ENCODE assay signal across 9 mouse cellular contexts in genomic region chr5:140411339-140411738, GRCm38 (mm10). TPM values are rescaled to one million over a fixed set of nuclear protein-coding genes. Genes with fewer than 3 reads are reported as not detected.
A peak's percentile ranks its signal among the peaks of the same experiment; 100 is the strongest.
DNase-seq lines count a peak whose midpoint lies in the region; ATAC-seq lines count a peak whose summit lies in the region.
"Had no signal": no experiment of that assay in that cellular context is flagged by ENCODE, and none has a peak within 500 bp of the region (broad histone marks: within the 10 kb centered on the region; RNA-seq: fewer than 3 reads in every experiment).

No protein-coding gene starts in this region.

- peak; percentile 58 for DNase-seq in hindbrain, embryonic 11.5 days (ENCODE audit: low spot score)
- DNase-seq in MEL-GATA-1-ER (ENCODE audit: extremely low read depth, low read depth): peak; percentile 69
- DNase-seq in cerebellum, postnatal 25 days: peak; percentile 47 to 71
- peak; percentile 65 to 76 for DNase-seq in heart, postnatal 14 days
- peak; percentile 38 to 48 for DNase-seq in left cerebral cortex, postnatal 25 days (ENCODE audit: low spot score in 2 of 2)
- peak; percentile 20 to 50 for DNase-seq in monocyte, adult 2 months (ENCODE audit: low read depth in 1 of 2, low spot score in 2 of 2)
- DNase-seq in thymus, postnatal 14 days: peak; percentile 73

- 37% methylated on average over 8 of the region's 8 CpGs for WGBS in hindbrain, embryonic 11.5 days
- WGBS in hindbrain, embryonic 12.5 days: 39% methylated on average over 8 of the region's 8 CpGs

- no peaks in the 10 kb centered on the region for H3K36me3 ChIP-seq in hindbrain, embryonic 11.5 days (ENCODE audit: control insufficient read depth, insufficient read depth, low read length)
- H3K36me3 ChIP-seq in hindbrain, embryonic 12.5 days: no peaks in the 10 kb centered on the region
- H3K36me3 ChIP-seq: neural tube, embryonic 13.5 days had no signal

- H3K4me3 ChIP-seq in hindbrain, embryonic 11.5 days (ENCODE audit: low read depth, low read length): no peak overlapping the region
- no peak overlapping the region for H3K4me3 ChIP-seq in hindbrain, embryonic 12.5 days
- H3K4me3 ChIP-seq: neural tube, embryonic 13.5 days had no signal

- H3K4me2 ChIP-seq in hindbrain, embryonic 11.5 days (replicated peaks; ENCODE audit: low read depth, low read length): no peak overlapping the region
- no peak overlapping the region for H3K4me2 ChIP-seq in hindbrain, embryonic 12.5 days (replicated peaks)
- H3K4me2 ChIP-seq: neural tube, embryonic 13.5 days had no signal

- no peak overlapping the region for H3K9ac ChIP-seq in hindbrain, embryonic 11.5 days (ENCODE audit: low read depth, low read length)
- H3K9ac ChIP-seq in hindbrain, embryonic 12.5 days: no peak overlapping the region
- H3K9ac ChIP-seq: neural tube, embryonic 13.5 days had no signal

- no peaks in the 10 kb centered on the region for H3K9me3 ChIP-seq in hindbrain, embryonic 11.5 days (ENCODE audit: control insufficient read depth, low read length)
- no peaks in the 10 kb centered on the region for H3K9me3 ChIP-seq in hindbrain, embryonic 12.5 days (replicated peaks)
- H3K9me3 ChIP-seq: neural tube, embryonic 13.5 days had no signal

- intact Hi-C loops in heart, postnatal 14 days (cut with DNase I): loop anchor here (5.0 to 10.0 kb wide), 2 partner anchors 79 to 577 kb away; partner anchors contain the start of gene Mrm2
- intact Hi-C loops in left cerebral cortex, postnatal 25 days (cut with DNase I): loop anchor here (5.0 kb wide), 1 partner anchor 574 kb away; no protein-coding TSS in a partner anchor

- ATAC-seq in hindbrain, embryonic 11.5 days (ENCODE audit: low FRiP score): no peak
- no peak for ATAC-seq in hindbrain, embryonic 12.5 days (ENCODE audit: low FRiP score)

- H3K4me1 ChIP-seq in hindbrain, embryonic 11.5 days (replicated peaks; ENCODE audit: control insufficient read depth, insufficient read depth, low read length): no peaks in the 10 kb centered on the region
- no peaks in the 10 kb centered on the region for H3K4me1 ChIP-seq in hindbrain, embryonic 12.5 days
- H3K4me1 ChIP-seq: neural tube, embryonic 13.5 days had no signal

- H3K27me3 ChIP-seq in hindbrain, embryonic 11.5 days (ENCODE audit: control insufficient read depth, insufficient read depth, low read length): no peaks in the 10 kb centered on the region
- no peaks in the 10 kb centered on the region for H3K27me3 ChIP-seq in hindbrain, embryonic 12.5 days
- H3K27me3 ChIP-seq: neural tube, embryonic 13.5 days had no signal

- no peak overlapping the region for H3K27ac ChIP-seq in hindbrain, embryonic 11.5 days (ENCODE audit: low read depth, low read length)
- no peak overlapping the region for H3K27ac ChIP-seq in hindbrain, embryonic 12.5 days
- H3K27ac ChIP-seq: neural tube, embryonic 13.5 days had no signal

RNA-seq across cellular contexts. Expression of gene Eif3b, which starts 7.8 kb away (rescaled TPM):
- polyA plus RNA-seq in hindbrain, embryonic 11.5 days (2014; fragmentation: Nextera tagmentation; extraction: Ambion mirVana): 168 and 182 TPM in 2 replicates
- 155 and 162 TPM in 2 replicates for polyA plus RNA-seq in hindbrain, embryonic 12.5 days (2016; fragmentation: Nextera tagmentation; extraction: Ambion mirVana)
- total RNA-seq in heart, postnatal 14 days (2021): 10 to 100 TPM; 86.5 to 88.7 TPM
- 10 to 100 TPM; 92.8 to 92.9 TPM for total RNA-seq in left cerebral cortex, postnatal 25 days (2021)

RNA-seq across cellular contexts. Expression of gene Snx8, which starts 22.3 kb away (rescaled TPM):
- 5.4 and 7.4 TPM in 2 replicates for polyA plus RNA-seq in hindbrain, embryonic 11.5 days (2014; fragmentation: Nextera tagmentation; extraction: Ambion mirVana)
- 21.1 and 22.1 TPM in 2 replicates for polyA plus RNA-seq in hindbrain, embryonic 12.5 days (2016; fragmentation: Nextera tagmentation; extraction: Ambion mirVana)
- total RNA-seq in heart, postnatal 14 days (2021): 10 to 100 TPM; 14.6 to 16.2 TPM
- total RNA-seq in left cerebral cortex, postnatal 25 days (2021): 10 to 100 TPM; 13.2 to 13.5 TPM

RNA-seq across cellular contexts. Expression of gene Gm4869, which starts 34.1 kb away (rescaled TPM):
- 0.08 TPM in 1 of 2 replicates, not detected in the other for polyA plus RNA-seq in hindbrain, embryonic 11.5 days (2014; fragmentation: Nextera tagmentation; extraction: Ambion mirVana)
- polyA plus RNA-seq in hindbrain, embryonic 12.5 days (2016; fragmentation: Nextera tagmentation; extraction: Ambion mirVana): not detected in 2 replicates
- total RNA-seq in heart, postnatal 14 days (2021): not detected
- not detected for total RNA-seq in left cerebral cortex, postnatal 25 days (2021)
- polyA plus RNA-seq: neural tube, embryonic 13.5 days had no signal
